Mouse (Mus musculus) midbrain, embryonic 12.5 days (tissue): ENCODE results near the gene Pax3. TPM values are rescaled to one million over a fixed set of nuclear protein-coding genes. Genes with fewer than 3 reads are reported as not detected.

ENCODE experiments used
- ATAC-seq: fragments of 200-750 bp; cut with Nextera tagmentation; 2 replicates; pipeline ENCODE4 v1.8.0; 2017; ENCODE audit warnings: low read depth, moderate TSS enrichment, moderate library complexity; ENCODE audit not compliant: low FRiP score
- H3K27ac ChIP-seq: fragments of 300-500 bp; sonication (generic); replicated peaks from 2 replicates; pipeline ENCODE4 v1.5.1; 2016; ENCODE audit warnings: mild to moderate bottlenecking
- H3K27me3 ChIP-seq: fragments of 300-500 bp; sonication (generic); 2 replicates; pipeline ENCODE4 v1.6.1; 2016; ENCODE audit warnings: mild to moderate bottlenecking
- H3K36me3 ChIP-seq: fragments of 300-500 bp; sonication (generic); 2 replicates; pipeline ENCODE4 v1.6.1; 2016
- H3K4me1 ChIP-seq: fragments of 300-500 bp; sonication (generic); 2 replicates; pipeline ENCODE4 v1.6.1; 2016
- H3K4me2 ChIP-seq: fragments of 300-500 bp; sonication (generic); replicated peaks from 2 replicates; pipeline ENCODE4 v1.6.1; 2016; ENCODE audit warnings: mild to moderate bottlenecking, moderate library complexity
- H3K4me3 ChIP-seq: fragments of 300-500 bp; sonication (generic); 2 replicates; pipeline ENCODE4 v1.5.1; 2016; ENCODE audit warnings: mild to moderate bottlenecking
- H3K9ac ChIP-seq: fragments of 300-500 bp; sonication (generic); replicated peaks from 2 replicates; pipeline ENCODE4 v1.6.1; 2016; ENCODE audit warnings: mild to moderate bottlenecking, moderate library complexity
- H3K9me3 ChIP-seq: fragments of 300-500 bp; sonication (generic); 2 replicates; pipeline ENCODE4 v1.6.1; 2016; ENCODE audit warnings: mild to moderate bottlenecking
- WGBS: fragments of 180-500 bp; shearing (Covaris S2); methylation state at CpG from one replicate; pipeline ENCODE4 v1.1.7; 2016; 5-methylcytosine and 5-hydroxymethylcytosine counted together
- polyA plus RNA-seq: library from polyadenylated mRNA; unstranded; fragments of >200 nt; fragmentation: Nextera tagmentation; extraction: Ambion mirVana; gene quantifications from 2 replicates; pipeline ENCODE4 v1.2.1, GENCODE M21; 2016

Pax3 gene
- polyA plus RNA-seq, 1 experiment from 2014 or later = 61.9 TPM

DNA sequence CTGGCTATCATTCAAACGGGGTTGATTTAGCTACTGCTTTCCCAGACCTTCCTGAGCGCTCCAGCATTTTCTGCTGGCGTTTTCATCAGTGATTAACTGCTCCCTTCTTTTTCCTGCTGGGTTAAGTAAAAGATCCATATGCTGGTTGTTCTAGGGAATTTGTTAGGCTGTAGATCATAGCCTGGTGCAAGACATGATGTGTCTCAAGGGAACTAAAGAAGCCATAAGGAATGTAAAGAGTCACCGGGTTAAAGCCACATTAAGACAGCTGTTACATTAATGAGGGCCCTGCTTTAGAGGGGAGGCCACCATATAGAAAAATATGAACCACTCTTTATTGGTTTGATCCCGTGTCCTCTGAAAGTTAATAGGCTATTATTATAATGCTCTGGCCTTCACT lies 67.7 kb downstream of the Pax3 start:
- Histone ChIP-seq H3K4me3 (no peak overlapping the region), H3K9me3 (no peaks in the 10 kb centered on the region), H3K27ac (no peak overlapping the region), H3K4me2 (no peak overlapping the region), H3K36me3 (peaks cover 28% of the 10 kb centered on the region), H3K4me1 (no peaks in the 10 kb centered on the region), H3K9ac (no peak overlapping the region), H3K27me3 (peaks cover 25% of the 10 kb centered on the region)
- no peak for ATAC-seq
- WGBS = 67% methylated on average over 5 of the region's 5 CpGs

DNA sequence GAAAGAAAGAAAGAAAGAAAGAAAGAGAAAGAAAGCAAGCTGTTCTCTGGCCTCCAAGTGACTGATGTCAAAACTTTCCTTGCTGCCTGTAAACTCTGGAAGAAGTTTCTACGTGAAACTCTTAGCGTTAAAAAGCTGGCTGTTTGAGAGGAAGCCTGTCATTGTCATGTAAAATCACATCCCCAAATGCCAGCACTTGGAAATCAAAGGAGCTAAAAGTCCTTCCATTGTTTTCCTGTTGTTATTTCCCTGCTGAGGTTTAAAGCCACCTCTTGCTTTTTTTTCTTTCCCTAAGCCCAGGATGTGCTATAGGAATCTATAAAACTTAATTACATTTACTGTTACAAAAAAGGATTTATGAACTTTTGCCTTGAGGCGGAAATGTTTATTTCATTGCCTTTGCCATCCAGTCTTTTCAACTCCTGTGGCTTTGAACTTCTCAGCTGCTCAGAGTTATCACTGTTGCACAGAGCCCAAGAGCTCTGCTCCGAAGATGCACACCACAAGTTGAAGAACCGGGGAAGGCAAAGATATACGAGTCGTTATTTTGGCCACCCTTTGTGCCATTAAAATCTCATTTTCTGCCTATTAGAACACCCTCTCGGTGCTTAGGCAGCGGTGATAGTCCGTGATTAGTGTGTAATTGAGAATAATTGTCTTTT lies 76.9 kb downstream of the Pax3 start:
- H3K4me1 ChIP-seq = peaks cover 3% of the 10 kb centered on the region; the same call in 1 of the 2 replicates
- H3K27ac ChIP-seq = no peak overlapping the region
- no peak overlapping the region for H3K4me2 ChIP-seq
- no peak for ATAC-seq
- H3K9me3 ChIP-seq = no peaks in the 10 kb centered on the region
- peaks cover 23% of the 10 kb centered on the region for H3K36me3 ChIP-seq
- peaks cover 4% of the 10 kb centered on the region for H3K27me3 ChIP-seq
- no peak overlapping the region for H3K9ac ChIP-seq
- no peak overlapping the region for H3K4me3 ChIP-seq
- 7% methylated on average over 10 of the region's 10 CpGs for WGBS

DNA sequence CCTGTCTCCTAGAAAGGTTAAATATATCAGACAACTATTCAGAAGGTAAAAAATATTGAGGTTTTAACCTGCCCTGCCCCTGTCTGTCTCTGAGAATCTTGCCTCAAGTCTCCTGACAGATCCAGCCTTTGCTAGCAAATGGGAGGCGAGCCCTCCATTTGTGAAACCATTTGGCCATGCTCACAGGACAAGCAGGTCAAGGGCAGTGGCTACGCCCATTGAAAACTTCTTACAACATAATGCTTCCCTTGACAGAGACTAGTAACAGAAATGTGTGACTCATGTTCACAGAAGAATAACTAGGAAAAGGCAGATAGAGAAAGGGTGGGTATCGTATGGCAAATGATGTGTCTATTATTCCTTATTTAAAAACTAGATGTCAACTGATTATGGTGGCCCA lies 80.9 kb downstream of the Pax3 start:
- Histone ChIP-seq H3K9me3 (no peaks in the 10 kb centered on the region), H3K4me2 (no peak overlapping the region), H3K4me1 (peaks cover 3% of the 10 kb centered on the region; the same call in 1 of the 2 replicates), H3K27me3 (no peaks in the 10 kb centered on the region), H3K36me3 (peaks cover 23% of the 10 kb centered on the region), H3K9ac (no peak overlapping the region), H3K4me3 (no peak overlapping the region), H3K27ac (no peak overlapping the region)
- no peak for ATAC-seq
- 94% methylated on average over 3 of the region's 3 CpGs for WGBS

DNA sequence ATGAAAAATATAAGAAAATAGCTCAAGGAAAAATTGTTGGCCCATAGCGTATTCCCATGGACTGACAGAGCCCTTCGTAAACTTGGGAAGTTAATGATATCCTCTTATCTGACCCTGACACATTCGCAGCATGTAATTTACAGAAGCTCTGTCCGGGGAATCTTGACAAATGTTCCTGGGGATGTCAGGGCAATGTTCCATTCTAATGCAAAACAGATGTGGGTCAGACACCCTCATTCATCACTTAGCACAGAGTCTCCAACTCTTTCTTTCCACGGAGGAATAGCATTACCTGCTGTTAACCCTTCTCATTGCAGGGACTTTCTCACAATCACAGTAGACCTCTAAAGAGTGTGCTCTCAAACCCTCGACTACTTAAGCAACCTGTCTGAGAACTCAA lies 86.6 kb downstream of the Pax3 start:
- no peak for ATAC-seq
- WGBS = 40% methylated on average over 6 of the region's 6 CpGs

DNA sequence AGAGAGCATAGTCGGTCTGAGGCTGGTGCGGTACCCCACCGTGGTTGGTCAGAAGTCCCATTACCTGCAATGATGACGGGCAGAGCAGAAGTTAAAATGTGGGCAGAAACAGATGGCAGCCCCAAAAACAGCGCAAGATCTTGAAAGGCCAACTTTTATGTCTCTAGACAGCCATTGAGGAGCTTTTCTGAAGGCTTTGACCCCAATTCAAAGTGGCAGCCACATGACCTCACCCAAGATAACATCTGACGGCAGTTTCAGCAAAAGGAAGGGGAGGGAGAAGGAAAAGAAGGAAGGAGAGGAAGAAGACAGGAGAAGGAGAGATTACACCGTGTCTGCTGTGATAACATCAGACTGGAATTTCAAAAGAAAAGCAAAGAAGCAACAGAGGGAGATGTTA lies 93.4 kb downstream of the Pax3 start:
- Histone ChIP-seq H3K27ac (no peak overlapping the region), H3K36me3 (peaks cover 16% of the 10 kb centered on the region; the same call in 1 of the 2 replicates), H3K9me3 (no peaks in the 10 kb centered on the region), H3K27me3 (peaks cover 3% of the 10 kb centered on the region; the same call in 1 of the 2 replicates), H3K4me2 (no peak overlapping the region), H3K9ac (no peak overlapping the region), H3K4me1 (no peaks in the 10 kb centered on the region), H3K4me3 (no peak overlapping the region)
- WGBS = 87% methylated on average over 7 of the region's 7 CpGs
- ATAC-seq = no peak

More for the DNA sequence above, 86.6 kb downstream of the Pax3 start:
- Histone ChIP-seq H3K27me3 (peaks cover 3% of the 10 kb centered on the region; the same call in 1 of the 2 replicates), H3K4me1 (peaks cover 4% of the 10 kb centered on the region; the same call in 1 of the 2 replicates), H3K4me2 (no peak overlapping the region), H3K9me3 (no peaks in the 10 kb centered on the region), H3K36me3 (no peaks in the 10 kb centered on the region), H3K27ac (no peak overlapping the region), H3K9ac (no peak overlapping the region), H3K4me3 (no peak overlapping the region)

DNA sequence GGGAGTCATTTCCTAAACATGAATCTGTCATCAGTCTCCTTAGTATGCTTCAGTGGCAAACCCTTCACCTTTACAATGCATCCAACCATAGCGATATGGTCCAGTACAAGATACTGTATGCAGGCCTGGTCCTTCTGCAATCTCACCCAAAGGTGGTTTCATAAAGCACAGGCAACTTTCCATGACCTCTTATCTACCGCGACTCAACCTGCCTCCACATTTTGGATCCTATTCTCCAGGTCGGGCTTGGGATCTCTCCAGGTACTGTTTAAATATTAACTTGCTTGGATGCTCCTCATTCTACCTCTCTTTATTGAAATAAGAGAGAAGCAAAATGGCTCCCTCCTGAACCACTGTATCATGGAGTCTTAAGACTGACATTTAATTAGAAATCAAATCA lies 103.3 kb downstream of the Pax3 start:
- no peak overlapping the region for H3K27ac ChIP-seq
- H3K4me1 ChIP-seq = no peaks in the 10 kb centered on the region
- ATAC-seq = no peak
- H3K4me2 ChIP-seq = no peak overlapping the region
- H3K9ac ChIP-seq = no peak overlapping the region
- no peaks in the 10 kb centered on the region for H3K27me3 ChIP-seq
- 92% methylated on average over 4 of the region's 4 CpGs for WGBS
- H3K9me3 ChIP-seq = no peaks in the 10 kb centered on the region
- no peak overlapping the region for H3K4me3 ChIP-seq
- no peaks in the 10 kb centered on the region for H3K36me3 ChIP-seq

DNA sequence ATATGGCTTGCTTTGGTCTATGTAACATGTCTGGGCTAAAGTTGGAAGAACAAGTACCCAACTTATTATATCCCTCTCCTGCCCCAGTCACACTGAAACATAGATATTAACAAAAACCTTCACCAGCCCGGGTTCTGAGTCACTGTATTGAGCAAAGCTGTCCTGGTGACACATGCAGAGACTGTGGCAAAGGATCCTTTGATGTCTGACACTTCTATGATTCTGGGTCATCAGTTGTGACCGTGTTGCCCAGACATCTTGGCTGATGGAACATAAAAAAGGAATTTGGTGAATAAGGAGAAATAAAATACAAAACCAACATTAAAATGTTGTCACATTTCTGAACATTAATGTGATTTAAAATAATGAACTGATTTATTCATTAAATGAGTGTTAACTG lies 108.3 kb downstream of the Pax3 start:
- no peak for ATAC-seq
- no peak overlapping the region for H3K27ac ChIP-seq
- H3K9ac ChIP-seq = no peak overlapping the region
- WGBS = 69% methylated on average over 2 of the region's 2 CpGs
- peaks cover 2% of the 10 kb centered on the region; the same call in 1 of the 2 replicates for H3K27me3 ChIP-seq
- H3K4me3 ChIP-seq = no peak overlapping the region
- no peaks in the 10 kb centered on the region for H3K36me3 ChIP-seq
- H3K9me3 ChIP-seq = no peaks in the 10 kb centered on the region
- H3K4me2 ChIP-seq = no peak overlapping the region
- no peaks in the 10 kb centered on the region for H3K4me1 ChIP-seq

DNA sequence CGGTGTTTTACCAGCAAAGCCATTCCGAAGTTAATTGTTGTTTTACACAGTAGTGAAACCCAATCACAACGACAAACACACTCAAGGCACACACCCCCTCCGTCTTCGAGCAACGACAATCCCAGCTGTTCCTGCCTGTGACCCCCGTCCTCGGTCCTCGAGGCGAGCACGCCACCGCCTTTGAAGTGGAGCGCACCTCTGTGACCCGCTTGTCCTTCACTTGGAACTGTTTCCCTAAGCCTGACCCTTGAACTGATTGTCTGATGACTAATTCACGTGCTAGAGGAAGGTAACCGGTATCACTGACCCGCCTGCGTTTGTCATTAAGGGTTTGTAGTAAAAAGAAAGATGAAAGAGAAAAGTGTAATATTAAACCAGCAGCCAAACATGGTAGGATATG lies 115.2 kb downstream of the Pax3 start:
- H3K4me2 ChIP-seq = no peak overlapping the region
- no peak overlapping the region for H3K9ac ChIP-seq
- no peak overlapping the region for H3K27ac ChIP-seq
- H3K4me1 ChIP-seq = no peaks in the 10 kb centered on the region
- peaks cover 9% of the 10 kb centered on the region; the same call in 1 of the 2 replicates for H3K27me3 ChIP-seq
- no peak overlapping the region for H3K4me3 ChIP-seq
- 23% methylated on average over 18 of the region's 18 CpGs for WGBS
- no peaks in the 10 kb centered on the region for H3K9me3 ChIP-seq
- H3K36me3 ChIP-seq = no peaks in the 10 kb centered on the region
- no peak for ATAC-seq

DNA sequence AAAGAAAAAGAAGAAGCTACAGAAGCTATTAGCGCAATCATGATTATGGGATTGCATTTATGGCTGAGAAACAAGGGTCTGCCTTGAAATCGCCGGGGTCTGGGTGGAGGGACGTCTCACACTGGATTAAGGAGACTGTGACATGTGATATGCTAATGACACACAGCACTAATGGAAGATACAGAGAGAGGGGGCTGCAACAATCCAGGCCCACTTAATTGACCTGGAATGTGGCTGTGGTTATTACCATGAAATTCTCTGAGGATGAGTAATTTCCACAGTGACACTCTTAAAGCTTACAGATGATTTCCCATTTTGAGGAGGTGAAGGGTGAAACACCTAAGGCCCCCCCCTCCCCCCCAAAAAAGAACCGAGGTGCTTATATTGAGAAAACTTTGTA lies 136.1 kb downstream of the Pax3 start:
- Histone ChIP-seq H3K36me3 (no peaks in the 10 kb centered on the region), H3K4me2 (no peak overlapping the region), H3K27me3 (no peaks in the 10 kb centered on the region), H3K4me1 (no peaks in the 10 kb centered on the region), H3K27ac (no peak overlapping the region), H3K9ac (no peak overlapping the region), H3K4me3 (no peak overlapping the region), H3K9me3 (no peaks in the 10 kb centered on the region)
- ATAC-seq = no peak
- 52% methylated on average over 5 of the region's 5 CpGs for WGBS

DNA sequence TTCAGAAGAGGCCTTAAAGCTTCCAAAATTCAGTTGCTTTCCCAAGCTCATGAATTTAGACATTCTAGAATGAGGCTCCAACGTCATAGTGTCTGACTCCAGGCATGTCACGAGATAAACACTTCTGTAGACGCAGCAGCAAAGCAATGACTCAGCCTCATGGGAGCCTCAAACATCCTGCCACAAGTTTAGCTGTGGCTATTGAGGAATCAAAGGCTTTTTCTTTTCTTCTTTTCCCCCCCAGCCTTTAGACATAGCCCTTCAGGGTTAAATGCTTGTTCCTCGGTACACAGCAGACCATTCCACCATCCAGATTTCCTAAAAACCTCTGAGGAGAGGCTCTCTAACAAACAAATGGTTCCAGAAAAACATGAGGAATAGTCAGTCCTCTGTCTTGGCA lies 139.0 kb downstream of the Pax3 start:
- no peak overlapping the region for H3K9ac ChIP-seq
- no peaks in the 10 kb centered on the region for H3K27me3 ChIP-seq
- H3K27ac ChIP-seq = no peak overlapping the region
- no peaks in the 10 kb centered on the region for H3K36me3 ChIP-seq
- ATAC-seq = no peak
- H3K9me3 ChIP-seq = no peaks in the 10 kb centered on the region
- no peak overlapping the region for H3K4me3 ChIP-seq
- 83% methylated on average over 4 of the region's 4 CpGs for WGBS
- no peaks in the 10 kb centered on the region for H3K4me1 ChIP-seq
- no peak overlapping the region for H3K4me2 ChIP-seq

DNA sequence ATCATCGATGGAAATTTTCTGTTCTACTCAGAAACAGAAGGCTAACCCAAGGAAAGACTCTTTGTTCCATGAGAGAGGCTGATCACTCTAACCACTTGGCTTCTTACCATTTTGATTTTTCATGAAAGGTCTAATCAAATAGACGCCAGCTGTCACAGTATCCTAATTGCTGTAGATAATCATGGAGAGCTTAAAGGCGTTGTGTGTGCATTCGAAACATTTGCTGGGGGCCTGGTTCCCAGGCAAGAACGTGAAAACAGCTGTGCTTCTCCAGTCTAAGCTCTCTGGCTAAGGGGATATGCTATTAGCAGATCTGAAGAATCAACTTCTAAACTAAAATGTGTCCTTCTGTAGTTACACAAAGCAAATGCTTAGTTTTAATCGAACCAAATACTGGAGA lies 143.3 kb downstream of the Pax3 start:
- Histone ChIP-seq H3K27me3 (no peaks in the 10 kb centered on the region), H3K4me1 (no peaks in the 10 kb centered on the region), H3K4me3 (no peak overlapping the region), H3K36me3 (no peaks in the 10 kb centered on the region), H3K9ac (no peak overlapping the region), H3K27ac (no peak overlapping the region), H3K4me2 (no peak overlapping the region), H3K9me3 (no peaks in the 10 kb centered on the region)
- no peak for ATAC-seq
- WGBS = 78% methylated on average over 6 of the region's 6 CpGs
